ENCODE assay signal across 11 mouse cellular contexts in the genomic region with DNA sequence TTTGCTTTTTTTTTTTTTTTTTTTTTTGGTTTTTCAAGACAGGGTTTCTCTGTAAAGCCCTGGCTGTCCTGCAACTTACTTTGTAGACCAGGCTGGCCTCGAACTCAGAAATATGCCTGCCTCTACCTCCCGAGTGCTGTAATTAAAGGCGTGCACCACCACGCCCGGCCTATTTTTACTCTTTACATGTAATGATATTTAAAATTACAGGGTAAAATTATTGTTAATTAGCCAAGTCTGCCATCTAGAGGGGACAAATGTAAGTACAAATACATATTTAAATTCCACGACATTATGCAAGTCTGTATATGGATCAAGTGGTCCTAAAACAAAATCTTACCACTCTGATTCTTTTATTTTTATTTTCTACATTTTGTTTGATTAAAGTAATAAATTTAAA. TPM values are rescaled to one million over a fixed set of nuclear protein-coding genes. Genes with fewer than 3 reads are reported as not detected.
A peak's percentile ranks its signal among the peaks of the same experiment; 100 is the strongest.
DNase-seq lines count a peak whose midpoint lies in the region; TF ChIP-seq lines count a peak whose summit lies in the region.
"Had no signal": no experiment of that assay in that cellular context is flagged by ENCODE, and none has a peak within 500 bp of the region (broad histone marks: within the 10 kb centered on the region; RNA-seq: fewer than 3 reads in every experiment).

No protein-coding gene starts in this region.

- no peaks in the 10 kb centered on the region for H3K79me3 ChIP-seq in C2C12 (ENCODE audit: low read depth)

- peak; percentile 8 to 11 for DNase-seq in kidney, postnatal 4 days
- no peak for DNase-seq in kidney, postnatal 14 days
- DNase-seq in MEL-GATA-1-ER (ENCODE audit: extremely low read depth, low read depth) = peak; percentile 41
- peak; percentile 74 for DNase-seq in induced T-regulatory cell, adult 2 months (ENCODE audit: low read depth)
- no peak for DNase-seq in ovary, adult 18-20 months (ENCODE audit: low spot score)
- no peak for DNase-seq in layer of hippocampus, adult 11-12 months (ENCODE audit: low spot score)
- no peak for DNase-seq in thymus, postnatal 36 days
- DNase-seq: cerebellum, adult 9-11 months had no signal

- H3K79me2 ChIP-seq in C2C12 (ENCODE audit: control insufficient read depth, insufficient read depth) = no peaks in the 10 kb centered on the region

- no peak overlapping the region for H3ac ChIP-seq in C2C12 (ENCODE audit: control insufficient read depth, insufficient read length, low read depth)

- TF ChIP-seq CTCF in C2C12 (IDR thresholded peaks at IDR 0.05; ENCODE audit: control insufficient read depth, insufficient read depth, insufficient read length) = no peak

- no peaks in the 10 kb centered on the region for H3K27me3 ChIP-seq in C2C12 (ENCODE audit: control insufficient read depth, insufficient read depth, insufficient read length)
- H3K27me3 ChIP-seq: heart, embryonic 13.5 days; limb, embryonic 13.5 days had no signal

- H3K36me3 ChIP-seq in C2C12 (ENCODE audit: control insufficient read depth, insufficient read depth) = peaks cover 76% of the 10 kb centered on the region

- H3K4me3 ChIP-seq in C2C12 (ENCODE audit: insufficient read depth, poor library complexity, severe bottlenecking) = no peak overlapping the region
- H3K4me3 ChIP-seq: heart, embryonic 13.5 days; limb, embryonic 13.5 days had no signal

TF ChIP-seq in C2C12, 6 proteins besides CTCF, POLR2A, EP300 and RAD21:
- TF ChIP-seq USF1 (IDR thresholded peaks at IDR 0.05; ENCODE audit: low read depth) (no peak), CEBPB (IDR thresholded peaks at IDR 0.05; ENCODE audit: low read depth) (peak; percentile 12), MAX (IDR thresholded peaks at IDR 0.05) (no peak)
TF ChIP-seq in C2C12: peak in this region for 1.

RNA-seq across cellular contexts. Expression of gene Atad1, which starts 49.9 kb away (rescaled TPM):
- 10.4 TPM for polyA plus RNA-seq in C2C12 (2012; fragmentation: generic; extraction: Trizol)

Comparison
In these comparisons a context has a peak if more than half of its experiments do, and no peak if none do; other contexts are left out.
1. DNase-seq: peak in kidney, postnatal 4 days (2 of 2), MEL-GATA-1-ER (single experiment) and induced T-regulatory cell, adult 2 months (single experiment); none in kidney, postnatal 14 days (single experiment), ovary, adult 18-20 months (single experiment), layer of hippocampus, adult 11-12 months (single experiment) and thymus, postnatal 36 days (0 of 2).